Mouse (Mus musculus): ENCODE measurements at regions not wholly inside any gene's neighbourhood (a gene's known extent, or its start where the extent isn't known, plus 50 kb on each side); places are given as distances from the start of the nearest gene placed in this dataset.

- in situ Hi-C loops (cut with MboI; ENCODE audit: low sequenced_read_pairs) = no loop called here
Observed at GRCm38 (mm10) chr3:143614895-143615294, 590.1 kb downstream of the Lmo4 start.

DNA sequence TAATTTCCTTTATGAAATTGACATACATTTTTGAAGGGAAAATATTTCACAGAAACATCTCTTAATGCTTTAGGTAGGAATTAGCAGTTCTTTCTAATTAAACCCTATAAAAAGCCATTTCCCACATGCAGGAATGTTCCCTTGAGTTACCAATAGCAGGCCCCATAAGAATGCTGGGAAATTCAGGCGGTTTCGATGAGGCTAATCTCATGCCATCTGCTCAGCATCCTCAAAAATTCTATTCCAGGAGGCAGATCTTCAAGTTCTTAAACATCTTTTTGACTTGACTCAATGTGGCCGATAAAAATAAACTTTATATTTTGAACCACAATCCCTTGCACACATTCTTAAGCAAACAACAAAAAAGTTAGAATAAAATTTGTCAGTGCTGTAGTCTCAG is 591.0 kb downstream of the Lmo4 start:
- in situ Hi-C loops (cut with MboI; ENCODE audit: low sequenced_read_pairs) = no loop called here

GRCm38 (mm10) chr3:143609673-143610072 is 595.3 kb downstream of the Lmo4 start:
- in situ Hi-C loops (cut with MboI; ENCODE audit: low sequenced_read_pairs) = no loop called here

- in situ Hi-C loops (cut with MboI; ENCODE audit: low sequenced_read_pairs) = loop anchor here (25.0 kb wide), 1 partner anchor 638 kb away; no protein-coding TSS in a partner anchor
Observed at GRCm38 (mm10) chr3:143599120-143599519, 605.9 kb downstream of the Lmo4 start.

DNA sequence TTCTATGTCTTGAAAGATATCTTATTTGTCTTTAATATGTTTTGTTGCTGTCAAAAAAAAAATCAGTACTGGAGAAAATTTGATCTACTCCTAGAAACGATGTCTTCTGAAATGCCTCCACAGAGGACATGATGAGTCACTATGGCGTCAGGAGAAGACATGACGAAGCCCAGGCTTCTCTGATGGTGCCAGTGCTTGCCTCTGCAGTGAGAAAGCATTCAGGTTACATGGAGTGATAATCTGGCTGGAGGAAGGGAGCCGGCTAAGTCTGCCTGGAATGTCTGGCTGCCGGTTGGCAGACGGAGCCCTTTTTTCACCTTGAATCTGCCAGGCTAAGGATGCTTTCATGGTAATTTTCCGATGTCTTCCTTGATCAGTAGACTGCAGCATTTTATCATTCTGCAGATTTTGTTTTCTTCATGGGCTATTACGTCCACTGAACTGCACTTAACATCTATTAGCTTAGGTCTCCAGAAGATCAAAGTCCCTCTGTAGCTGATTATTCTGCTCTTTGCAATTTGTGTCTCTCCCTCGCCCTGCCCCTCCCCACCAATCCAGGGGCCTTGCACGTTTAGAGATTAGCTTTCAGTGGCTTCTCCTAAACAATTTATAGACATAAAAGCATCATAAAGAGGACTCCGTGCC is 607.9 kb downstream of the Lmo4 start:
- in situ Hi-C loops (cut with MboI; ENCODE audit: low sequenced_read_pairs) = loop anchor here (25.0 kb wide), 1 partner anchor 640 kb away; no protein-coding TSS in a partner anchor

- in situ Hi-C loops (cut with MboI; ENCODE audit: low sequenced_read_pairs) = loop anchor here (25.0 kb wide), 1 partner anchor 641 kb away; no protein-coding TSS in a partner anchor
Observed at GRCm38 (mm10) chr3:143596011-143596683, 608.9 kb downstream of the Lmo4 start.

DNA sequence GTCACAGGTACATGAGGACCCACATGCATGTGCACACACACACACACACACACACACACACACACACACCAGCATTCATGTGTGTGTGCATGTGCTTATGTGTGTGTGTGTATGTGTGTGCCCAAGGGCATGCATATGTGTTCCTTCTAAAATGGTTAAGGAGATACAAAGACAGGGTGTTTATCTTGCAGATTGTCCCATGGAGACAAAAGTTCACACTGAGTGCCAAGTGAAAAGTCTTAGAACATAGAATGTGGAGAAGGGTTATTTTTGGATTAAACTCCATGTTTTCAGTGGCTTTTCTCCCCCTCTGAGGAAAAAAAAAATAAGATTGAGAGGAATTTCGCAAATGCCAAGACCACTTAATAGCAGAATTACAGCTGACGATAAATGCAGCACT is 609.9 kb downstream of the Lmo4 start:
- in situ Hi-C loops (cut with MboI; ENCODE audit: low sequenced_read_pairs) = loop anchor here (25.0 kb wide), 1 partner anchor 642 kb away; no protein-coding TSS in a partner anchor

- in situ Hi-C loops (cut with MboI; ENCODE audit: low sequenced_read_pairs) = loop anchor here (25.0 kb wide), 1 partner anchor 643 kb away; no protein-coding TSS in a partner anchor
Observed at GRCm38 (mm10) chr3:143594676-143595075, 610.3 kb downstream of the Lmo4 start.

DNA sequence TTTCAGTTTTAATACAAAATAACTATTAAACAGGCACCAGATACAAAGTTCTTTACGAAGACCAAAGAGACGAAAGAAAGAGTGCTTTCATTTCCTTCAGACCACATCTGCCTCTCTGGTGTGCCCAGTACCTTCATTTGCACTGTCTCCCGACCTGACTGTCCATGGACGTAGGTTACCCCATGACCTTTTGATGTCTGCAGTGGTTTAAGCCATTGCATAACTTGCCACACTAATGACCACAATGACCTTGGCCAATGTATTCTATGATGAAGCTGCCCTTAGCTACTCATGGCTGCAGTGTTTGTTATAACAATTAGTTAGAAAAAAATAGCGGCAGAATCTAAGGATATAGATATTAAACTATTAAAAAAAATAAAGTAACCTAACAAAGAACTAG is 618.4 kb downstream of the Lmo4 start:
- in situ Hi-C loops (cut with MboI; ENCODE audit: low sequenced_read_pairs) = loop anchor here (25.0 kb wide), 1 partner anchor 651 kb away; no protein-coding TSS in a partner anchor

DNA sequence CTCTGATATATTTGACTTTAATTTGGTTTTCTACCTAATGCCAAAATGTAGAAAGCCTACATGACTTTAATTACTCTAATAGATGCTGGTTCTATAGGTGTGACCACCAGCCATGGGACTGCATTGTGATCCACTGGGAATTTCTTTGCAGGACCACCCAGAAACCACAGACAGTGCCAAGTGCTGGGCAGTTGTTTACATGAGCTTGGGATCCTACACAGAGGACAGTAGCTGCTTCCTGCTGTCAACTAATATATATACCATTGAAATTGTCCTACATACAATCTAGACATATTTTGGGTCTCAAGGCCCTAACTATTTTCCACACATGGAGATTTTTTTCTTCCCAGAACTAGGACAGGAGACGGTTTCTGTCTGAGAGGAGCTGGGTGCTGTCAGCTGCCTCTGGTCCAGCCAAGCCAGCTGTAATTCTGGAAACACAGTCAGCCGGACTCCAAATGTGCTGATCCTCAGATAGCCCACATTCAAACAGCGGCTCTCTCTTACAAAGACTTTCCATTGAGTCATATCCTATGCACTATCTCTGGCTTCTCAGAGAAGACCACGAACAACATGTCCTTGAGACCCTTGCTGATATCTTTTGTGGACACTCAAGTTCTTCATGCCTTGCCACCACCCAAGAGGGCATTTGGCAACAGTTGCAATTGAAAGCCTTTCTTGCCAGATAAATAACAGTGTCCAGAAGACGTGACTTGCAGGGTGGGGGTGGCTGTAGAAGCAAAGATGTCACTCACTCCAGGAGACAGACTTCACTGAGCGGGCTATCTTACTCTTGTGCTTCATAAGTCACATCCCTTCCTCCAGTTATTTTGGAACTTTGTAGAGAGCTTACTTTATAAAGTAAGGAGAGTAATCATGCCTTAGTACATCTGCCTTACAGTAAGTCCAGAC is 620.1 kb downstream of the Lmo4 start:
- in situ Hi-C loops (cut with MboI; ENCODE audit: low sequenced_read_pairs) = loop anchor here (25.0 kb wide), 1 partner anchor 652 kb away; no protein-coding TSS in a partner anchor

GRCm38 (mm10) chr3:143576338-143577007 is 628.5 kb downstream of the Lmo4 start:
- in situ Hi-C loops (cut with MboI; ENCODE audit: low sequenced_read_pairs) = loop anchor here (25.0 kb wide), 1 partner anchor 661 kb away; no protein-coding TSS in a partner anchor

DNA sequence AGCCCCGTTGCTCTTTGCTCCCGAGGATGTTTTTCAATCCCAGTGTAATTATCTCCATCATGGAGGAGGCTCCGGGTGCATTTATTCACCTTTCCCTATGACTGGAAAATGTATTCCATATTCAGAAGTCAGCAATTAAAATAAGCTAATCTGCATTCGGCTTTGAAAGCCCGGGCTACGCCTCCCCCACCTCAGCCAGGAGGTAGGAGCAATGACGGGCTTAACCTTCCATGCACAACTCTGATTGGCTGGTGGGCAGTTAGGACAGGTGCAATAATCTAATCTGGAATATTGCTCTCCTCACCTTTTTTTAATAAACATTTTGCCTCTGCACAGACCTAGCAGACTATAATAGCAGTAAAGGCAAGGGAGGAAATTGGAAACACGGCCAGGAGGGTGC is 629.3 kb downstream of the Lmo4 start:
- in situ Hi-C loops (cut with MboI; ENCODE audit: low sequenced_read_pairs) = loop anchor here (25.0 kb wide), 1 partner anchor 662 kb away; no protein-coding TSS in a partner anchor

- in situ Hi-C loops (cut with MboI; ENCODE audit: low sequenced_read_pairs) = no loop called here
Observed at GRCm38 (mm10) chr3:143574035-143574864, 630.8 kb downstream of the Lmo4 start.

DNA sequence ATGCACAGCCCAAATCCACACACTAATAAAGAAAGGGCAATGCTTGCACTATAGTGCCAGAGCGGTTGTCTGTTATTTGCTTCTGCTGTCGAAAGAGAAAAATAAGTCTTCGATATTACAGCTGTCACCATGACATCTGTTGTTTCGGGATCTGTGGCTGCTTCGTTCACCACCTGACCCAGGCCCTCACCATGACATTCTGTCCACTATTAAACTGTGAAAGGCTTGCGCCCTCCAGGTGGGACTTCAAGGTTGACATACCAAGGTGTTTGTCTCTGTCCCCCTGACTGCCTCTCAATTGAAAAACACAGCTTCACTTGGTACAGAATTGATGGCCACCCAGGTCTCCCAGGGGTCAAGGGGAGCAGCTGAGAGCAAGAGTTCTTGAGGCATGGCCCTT is 635.1 kb downstream of the Lmo4 start:
- in situ Hi-C loops (cut with MboI; ENCODE audit: low sequenced_read_pairs) = no loop called here

- in situ Hi-C loops (cut with MboI; ENCODE audit: low sequenced_read_pairs) = no loop called here
Observed at GRCm38 (mm10) chr3:143565067-143565466, 640.0 kb downstream of the Lmo4 start.

DNA sequence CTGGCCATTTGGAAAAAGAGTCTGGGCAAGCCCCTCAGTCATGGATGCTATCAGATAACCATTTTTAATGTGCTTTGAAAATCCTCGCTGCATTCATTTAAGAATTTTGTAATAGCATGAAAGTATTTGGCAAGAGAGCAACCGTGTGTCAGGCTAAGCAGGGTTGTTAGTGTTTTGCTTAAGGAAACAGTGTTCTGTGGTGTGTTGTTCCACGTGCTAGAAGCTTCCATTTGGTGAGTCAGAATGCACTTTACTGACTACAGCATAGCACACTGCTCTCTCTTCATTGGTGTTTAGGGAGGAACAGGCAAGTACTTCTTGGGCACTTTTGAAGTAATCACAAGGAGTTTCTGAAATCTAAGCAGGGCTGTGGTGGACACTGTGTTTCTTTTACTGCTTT is 661.0 kb upstream of the Pkn2 start:
- in situ Hi-C loops (cut with MboI; ENCODE audit: low sequenced_read_pairs) = no loop called here

- in situ Hi-C loops (cut with MboI; ENCODE audit: low sequenced_read_pairs) = no loop called here
Observed at GRCm38 (mm10) chr3:143527982-143528381, 646.2 kb upstream of the Pkn2 start.

DNA sequence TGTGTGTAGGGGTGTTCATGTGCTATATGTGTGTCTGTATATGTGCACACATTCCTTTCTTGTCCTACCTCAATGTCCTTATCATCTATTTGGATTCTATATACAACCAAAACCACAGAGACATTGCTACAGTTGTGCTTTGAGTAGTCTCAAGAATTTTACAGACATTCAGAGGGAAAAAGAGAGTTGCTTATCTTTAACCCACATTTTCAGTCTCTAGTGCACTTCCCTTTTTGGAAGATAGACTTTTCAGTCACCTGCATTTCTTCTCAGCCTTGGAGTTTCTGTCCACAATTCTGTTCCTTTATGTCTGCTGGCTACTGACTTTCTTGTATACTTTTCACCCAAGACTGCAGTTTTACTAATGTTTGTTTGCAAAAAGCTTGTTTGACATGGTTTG is 645.5 kb upstream of the Pkn2 start:
- in situ Hi-C loops (cut with MboI; ENCODE audit: low sequenced_read_pairs) = no loop called here

- in situ Hi-C loops (cut with MboI; ENCODE audit: low sequenced_read_pairs) = no loop called here
Observed at GRCm38 (mm10) chr3:143512517-143513249, 630.9 kb upstream of the Pkn2 start.
